Mouse (Mus musculus) telencephalon, adult 2 months (tissue): ENCODE results near the gene 5730596B20Rik.

ENCODE experiments used
- DNase-seq: peaks from one replicate; pipeline ENCODE4 v3.0.0-alpha.2; 2011; ENCODE audit warnings: low read depth, low spot score

5730596B20Rik gene

DNA sequence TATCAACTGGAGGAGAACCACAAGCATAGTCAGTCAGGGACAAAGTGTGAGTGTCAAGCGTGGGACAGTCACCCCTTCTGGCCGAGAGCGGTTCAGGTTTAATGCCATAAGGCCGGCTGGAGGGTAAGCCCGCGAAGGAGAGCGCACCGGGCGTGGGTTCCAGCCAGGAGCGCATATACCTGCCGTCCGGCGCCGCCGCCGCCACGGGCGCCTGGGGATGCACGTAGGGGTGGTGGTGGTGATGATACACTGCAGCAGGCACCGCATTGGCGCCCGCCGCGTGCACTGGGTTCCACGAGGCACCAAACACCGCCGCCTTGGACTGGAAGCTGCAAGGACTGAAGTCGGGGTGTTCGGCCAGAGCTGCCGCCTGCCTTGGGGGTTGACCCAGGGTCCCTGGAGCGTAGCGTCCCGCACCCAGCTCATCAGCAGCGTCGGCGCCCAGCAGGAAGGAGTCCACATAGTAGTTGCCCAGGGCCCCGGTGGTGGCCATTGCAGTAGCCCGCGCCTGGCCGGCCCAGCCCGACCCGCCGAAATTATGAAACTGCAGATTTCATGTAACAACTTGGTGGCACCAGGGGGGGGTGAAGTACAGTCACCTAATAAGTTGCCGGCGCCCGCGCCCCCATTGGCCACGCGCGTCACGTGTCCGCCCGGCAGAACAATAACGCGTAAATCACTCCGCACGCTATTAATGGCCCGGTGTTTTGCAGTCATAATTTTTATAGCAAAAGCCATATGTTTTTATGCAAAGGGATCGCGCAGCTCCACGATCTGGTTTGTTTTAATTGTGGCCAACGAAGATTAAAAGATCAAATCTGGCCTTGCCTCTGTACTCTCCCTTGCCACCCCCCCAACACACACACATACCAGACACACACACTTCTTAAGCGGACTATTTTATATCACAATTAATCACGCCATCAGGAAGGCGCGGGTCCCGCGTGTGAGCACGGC, 48.6 kb downstream of the 5730596B20Rik start:
- DNase-seq, result no peak

DNA sequence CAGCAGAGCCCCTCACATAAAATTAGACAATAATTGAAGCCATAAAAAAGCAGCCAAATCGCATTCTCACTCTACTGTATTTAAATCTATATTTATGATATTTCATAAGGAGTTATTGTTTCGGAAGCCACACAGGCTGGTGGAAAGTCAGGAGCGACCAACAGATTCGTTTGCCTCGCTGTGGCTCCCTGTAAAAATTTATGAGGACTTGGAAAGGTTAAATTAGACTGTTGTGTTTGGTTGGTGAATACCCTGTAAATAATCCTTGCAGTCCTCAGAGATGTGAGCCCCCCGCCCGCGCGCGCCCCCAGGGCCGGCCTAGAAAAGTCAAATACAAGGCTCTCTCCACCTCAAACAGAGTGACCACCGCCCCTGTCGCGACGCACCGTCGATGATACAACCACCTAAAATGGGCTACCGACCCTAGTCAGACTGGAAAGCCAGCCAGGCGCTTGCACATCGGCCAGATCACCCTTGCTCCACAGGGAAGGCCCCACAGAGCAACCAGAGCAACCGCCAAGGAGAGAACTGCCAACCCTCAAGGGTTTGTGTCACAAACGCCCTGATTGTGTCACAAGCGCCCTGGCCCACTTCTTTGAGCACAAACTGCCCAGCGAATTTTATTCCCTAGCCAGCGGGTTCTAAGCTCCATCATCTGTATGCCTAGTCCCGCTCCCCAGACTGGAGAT, 49.4 kb downstream of the 5730596B20Rik start:
- no peak for DNase-seq

DNA sequence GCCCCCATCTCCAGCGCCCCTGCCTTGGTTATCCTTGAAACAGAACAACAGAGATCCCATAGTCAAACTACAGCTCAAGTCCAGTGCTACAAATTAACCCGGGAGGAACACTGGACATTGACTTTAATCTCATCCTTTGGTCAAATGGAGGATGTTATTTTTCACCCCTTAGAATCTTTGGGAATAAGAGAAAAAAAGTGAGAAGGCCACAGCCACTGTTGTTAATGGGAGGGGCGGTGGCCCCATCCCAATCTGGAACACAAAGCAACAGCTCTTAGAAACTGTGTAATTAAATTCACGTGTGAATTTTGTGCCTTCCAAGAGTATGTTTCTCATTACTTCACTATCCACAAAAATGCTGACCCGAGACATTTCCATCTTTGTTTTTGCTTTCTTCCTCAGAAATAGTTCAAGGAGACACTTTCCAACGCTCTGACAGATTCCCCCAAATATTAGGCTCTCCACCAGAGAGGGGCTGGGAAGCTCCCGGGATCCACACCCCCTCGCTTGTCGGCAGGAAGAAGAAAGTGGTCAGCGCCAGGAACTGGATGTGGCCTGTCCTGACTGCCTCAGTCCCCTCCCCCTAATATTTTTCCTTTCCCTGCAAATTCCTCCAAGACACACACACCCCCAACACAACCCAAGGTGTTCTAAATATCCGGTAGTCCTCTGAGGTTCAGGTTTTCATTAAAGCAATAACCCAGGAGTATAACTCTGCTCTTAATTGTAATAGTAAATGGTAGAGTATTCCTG, 50.3 kb downstream of the 5730596B20Rik start:
- no peak for DNase-seq

DNA sequence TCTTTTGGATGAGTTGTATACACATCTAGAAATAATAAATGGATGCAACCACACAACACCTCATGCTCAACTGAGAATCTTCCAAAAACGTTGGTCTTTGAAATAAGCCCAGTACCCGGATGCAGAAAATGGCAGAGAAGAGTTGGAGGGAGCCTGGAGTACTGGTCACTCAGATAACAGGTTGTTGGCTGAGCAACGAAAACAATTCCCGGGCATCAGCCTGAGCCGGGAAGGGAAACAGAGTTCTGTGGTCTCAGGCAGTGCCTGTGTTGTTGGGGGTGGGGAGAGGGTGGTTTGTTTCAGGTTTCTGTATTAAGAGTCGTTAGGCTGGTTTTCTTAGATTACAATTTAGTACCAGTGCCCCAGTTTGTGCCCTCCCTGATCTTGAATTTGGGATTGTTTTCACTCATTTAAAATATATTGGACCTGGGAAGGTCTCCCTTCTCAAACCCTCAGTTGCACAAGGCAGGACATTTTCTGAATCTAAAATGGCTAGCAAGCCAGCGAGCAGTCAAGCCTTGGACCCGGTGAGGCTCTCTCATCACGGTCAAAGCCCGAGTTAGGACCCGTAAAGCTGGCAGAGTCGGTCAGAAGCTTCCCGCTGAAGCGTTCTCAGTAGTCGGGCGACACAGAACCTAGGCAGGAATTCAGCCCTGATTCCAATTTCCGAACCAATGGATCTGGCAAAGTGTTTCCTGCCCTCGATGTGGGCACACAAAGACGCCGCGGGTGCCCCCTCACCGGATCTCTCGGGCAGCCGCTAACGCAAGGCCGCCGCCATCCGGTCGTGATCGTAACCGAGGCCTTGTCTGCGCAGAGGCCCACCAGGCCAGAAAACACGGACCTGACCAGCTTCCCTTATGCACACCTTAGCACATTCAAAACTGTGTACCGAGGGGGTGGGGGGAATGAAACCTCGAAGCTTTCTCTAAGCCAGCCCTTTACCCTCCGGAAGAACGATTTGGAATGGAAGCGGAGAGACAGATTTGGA, 51.5 kb downstream of the 5730596B20Rik start:
- no peak for DNase-seq

DNA sequence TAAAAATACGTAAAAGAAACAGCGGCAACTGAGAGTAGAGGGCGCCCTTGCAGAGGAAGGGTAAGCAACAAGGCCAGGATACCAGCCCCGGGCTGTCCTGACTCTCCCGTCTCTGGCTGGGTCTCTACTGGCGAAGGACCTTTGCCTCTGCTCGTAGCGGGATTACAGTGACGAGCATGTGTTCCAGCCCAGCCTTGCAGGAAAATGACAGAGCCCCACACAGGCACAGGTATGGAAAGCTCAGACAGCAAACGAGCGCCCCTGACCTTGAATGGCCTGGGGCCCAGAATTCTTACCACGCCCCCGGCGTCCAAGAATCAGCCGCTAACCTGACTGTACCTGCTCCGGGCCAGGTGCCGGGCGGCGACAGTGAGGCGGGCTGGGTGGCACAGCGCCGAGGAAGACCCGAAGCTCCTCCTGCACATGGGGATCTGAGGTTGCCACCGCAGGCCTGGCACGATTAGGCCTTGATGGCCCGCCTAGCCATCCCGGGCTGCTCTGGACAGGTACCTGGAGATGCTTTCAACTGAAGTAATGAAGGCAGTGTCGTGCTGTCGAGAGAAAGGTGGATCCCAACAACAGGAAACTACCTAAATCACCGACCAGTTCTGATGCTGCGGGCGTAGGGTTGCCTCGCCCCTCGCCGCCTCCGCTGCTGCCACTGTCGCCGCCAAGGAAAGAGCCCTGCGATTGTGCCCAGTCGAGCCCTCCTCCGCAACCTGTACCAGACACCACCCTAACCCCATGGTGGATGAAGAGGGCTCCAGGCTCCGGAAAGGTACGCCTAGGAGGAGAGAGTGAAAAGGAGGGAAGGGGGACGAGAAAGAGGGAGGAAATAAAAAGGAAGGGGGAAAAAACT, 52.5 kb downstream of the 5730596B20Rik start:
- no peak for DNase-seq
